Mouse (Mus musculus) mouse trophoblast stem cell (cell line): ENCODE measurements around the gene Apold1.

Source experiments
- in situ Hi-C, 2 experiments: fragments of 300-500 bp; cut with MseI, MboI; formaldehyde crosslinking; loops; 2 replicates in 1 of 2; 3 replicates in 1 of 2; pipeline ENCODE4 v1.15.1; 2025

The Apold1 gene

GRCm38 (mm10) chr6:134972096-134972495 lies 9.4 kb upstream of the Apold1 start:
- in situ Hi-C loops = no loop called here

- in situ Hi-C loops = no loop called here
These were observed 4.9 kb upstream of the Apold1 start for GRCm38 (mm10) chr6:134976628-134977027.

- in situ Hi-C loops = no loop called here
These were observed 2.2 kb downstream of the Apold1 start for GRCm38 (mm10) chr6:134983529-134984370.

- in situ Hi-C loops = no loop called here
These were observed 3.2 kb downstream of the Apold1 start for GRCm38 (mm10) chr6:134984748-134985147.

GRCm38 (mm10) chr6:134988377-134988776 lies 6.9 kb downstream of the Apold1 start:
- in situ Hi-C loops = no loop called here

GRCm38 (mm10) chr6:134990674-134991073 lies 9.2 kb downstream of the Apold1 start:
- in situ Hi-C loops = no loop called here

GRCm38 (mm10) chr6:134994031-134994651 lies 12.6 kb downstream of the Apold1 start:
- in situ Hi-C loops = no loop called here

GRCm38 (mm10) chr6:134994985-134995384 lies 13.5 kb downstream of the Apold1 start:
- in situ Hi-C loops = no loop called here

- in situ Hi-C loops = no loop called here
These were observed 15.4 kb downstream of the Apold1 start for GRCm38 (mm10) chr6:134996918-134997317.

GRCm38 (mm10) chr6:134998076-134998475 lies 16.6 kb downstream of the Apold1 start:
- in situ Hi-C loops = no loop called here

- in situ Hi-C loops = no loop called here
These were observed 17.3 kb downstream of the Apold1 start for GRCm38 (mm10) chr6:134998781-134999180.

GRCm38 (mm10) chr6:135000272-135000671 lies 18.8 kb downstream of the Apold1 start:
- in situ Hi-C loops = no loop called here

GRCm38 (mm10) chr6:135001991-135002390 lies 20.5 kb downstream of the Apold1 start:
- in situ Hi-C loops = no loop called here

GRCm38 (mm10) chr6:135006372-135006771 lies 24.9 kb downstream of the Apold1 start:
- in situ Hi-C loops = no loop called here

GRCm38 (mm10) chr6:135011048-135011733 lies 29.7 kb downstream of the Apold1 start, which contains the start of gene Ddx47:
Gene Ddx47, plus strand, starts transcription at chr6:135011612.
- in situ Hi-C loops = no loop called here

- in situ Hi-C loops = no loop called here
These were observed 30.2 kb downstream of the Apold1 start for GRCm38 (mm10) chr6:135011734-135012116.

GRCm38 (mm10) chr6:135017211-135017610 lies 35.7 kb downstream of the Apold1 start:
- in situ Hi-C loops = no loop called here

GRCm38 (mm10) chr6:135019564-135019963 lies 38.0 kb downstream of the Apold1 start:
- in situ Hi-C loops = no loop called here

- in situ Hi-C loops = loop anchor here in 1 of 2 experiments (10.0 kb wide), 1 partner anchor 123 kb away; no protein-coding TSS in a partner anchor
These were observed 40.1 kb downstream of the Apold1 start for GRCm38 (mm10) chr6:135021633-135022032.

- in situ Hi-C loops = loop anchor here in 1 of 2 experiments (10.0 kb wide), 1 partner anchor 121 kb away; no protein-coding TSS in a partner anchor
These were observed 41.9 kb downstream of the Apold1 start for GRCm38 (mm10) chr6:135023379-135023778.

GRCm38 (mm10) chr6:135024781-135025420 lies 43.4 kb downstream of the Apold1 start:
- in situ Hi-C loops = loop anchor here (5.0 to 10.0 kb wide), 2 partner anchors 47 to 120 kb away; no protein-coding TSS in a partner anchor
